Mouse (Mus musculus) adrenal gland, postnatal 4 days (tissue): ENCODE measurements around the gene Raver1. TPM values are rescaled to one million over a fixed set of nuclear protein-coding genes. Genes with fewer than 3 reads are reported as not detected.

Experiments used
- DNase-seq, 2 experiments: peaks; one replicate each; pipeline ENCODE4 v3.0.0; 2021 to 2022; ENCODE audit warnings: low spot score in 2 of 2, mixed read lengths in 2 of 2
- long read RNA-seq, 2 experiments: library from polyadenylated mRNA; stranded (forward); transcript quantifications; one replicate each; pipeline ENCODE4 v2.0.0; 2021
- total RNA-seq, 2 experiments: library from RNA; stranded (reverse); gene quantifications; 2 replicates each; pipeline ENCODE4 v1.2.3; 2021

The Raver1 gene
- 10 to 100 TPM; 67.0 to 68.4 TPM for total RNA-seq
- long read RNA-seq, experiment 1, transcript Raver1-201 (13 exons, 3,470 nt), result major isoform, 10 of 21 reads
- long read RNA-seq, experiment 1, partial matches to known transcripts, result 6 of 21 reads
- long read RNA-seq, experiment 1, other reads (novel, unspliced or antisense), result 5 of 21 reads
- long read RNA-seq, experiment 2, partial matches to known transcripts, result 2 of 15 reads
- long read RNA-seq, experiment 2, other reads (novel, unspliced or antisense), result 9 of 15 reads

GRCm38 (mm10) chr9:21091707-21092320, at the start of gene Raver1, which contains the start of gene Gm38431:
Gene Raver1, minus strand, starts transcription at chr9:21092008.
Gene Gm38431, minus strand, starts transcription at chr9:21091997.
- peak; percentile 91 to 93 for DNase-seq

- DNase-seq, result no peak
Observed at GRCm38 (mm10) chr9:21138386-21138785, 46.6 kb upstream of the Raver1 start.

- DNase-seq, result no peak
Observed at GRCm38 (mm10) chr9:21137229-21137628, 45.4 kb upstream of the Raver1 start.

GRCm38 (mm10) chr9:21136401-21136800, 44.6 kb upstream of the Raver1 start:
- DNase-seq, result no peak

GRCm38 (mm10) chr9:21135941-21136381, 44.2 kb upstream of the Raver1 start:
- no peak for DNase-seq

- DNase-seq, result no peak
Observed at GRCm38 (mm10) chr9:21135329-21135890, 43.6 kb upstream of the Raver1 start.

GRCm38 (mm10) chr9:21134595-21135328, 43.0 kb upstream of the Raver1 start:
- no peak for DNase-seq

GRCm38 (mm10) chr9:21133064-21133707, 41.4 kb upstream of the Raver1 start:
- no peak for DNase-seq

GRCm38 (mm10) chr9:21132102-21132775, 40.4 kb upstream of the Raver1 start:
- DNase-seq, result no peak

- peak; percentile 64 to 82 for DNase-seq
Observed at GRCm38 (mm10) chr9:21131059-21131956, 39.5 kb upstream of the Raver1 start, which contains the start of gene Tyk2. Gene Tyk2, minus strand, starts transcription at chr9:21131243.

- DNase-seq, result no peak
Observed at GRCm38 (mm10) chr9:21126259-21126627, 34.4 kb upstream of the Raver1 start.

GRCm38 (mm10) chr9:21125502-21126258, 33.9 kb upstream of the Raver1 start:
- no peak for DNase-seq

- no peak for DNase-seq
Observed at GRCm38 (mm10) chr9:21124837-21125236, 33.0 kb upstream of the Raver1 start.

GRCm38 (mm10) chr9:21121483-21121882, 29.7 kb upstream of the Raver1 start:
- no peak for DNase-seq

- no peak for DNase-seq
Observed at GRCm38 (mm10) chr9:21117073-21117472, 25.3 kb upstream of the Raver1 start.

- DNase-seq, result no peak
Observed at GRCm38 (mm10) chr9:21115105-21115504, 23.3 kb upstream of the Raver1 start.

- DNase-seq, result no peak
Observed at GRCm38 (mm10) chr9:21114190-21114589, 22.4 kb upstream of the Raver1 start.

- DNase-seq, result no peak
Observed at GRCm38 (mm10) chr9:21113751-21114150, 21.9 kb upstream of the Raver1 start.
